28 mouse cellular contexts compared by ENCODE assay signal in the genomic region with DNA sequence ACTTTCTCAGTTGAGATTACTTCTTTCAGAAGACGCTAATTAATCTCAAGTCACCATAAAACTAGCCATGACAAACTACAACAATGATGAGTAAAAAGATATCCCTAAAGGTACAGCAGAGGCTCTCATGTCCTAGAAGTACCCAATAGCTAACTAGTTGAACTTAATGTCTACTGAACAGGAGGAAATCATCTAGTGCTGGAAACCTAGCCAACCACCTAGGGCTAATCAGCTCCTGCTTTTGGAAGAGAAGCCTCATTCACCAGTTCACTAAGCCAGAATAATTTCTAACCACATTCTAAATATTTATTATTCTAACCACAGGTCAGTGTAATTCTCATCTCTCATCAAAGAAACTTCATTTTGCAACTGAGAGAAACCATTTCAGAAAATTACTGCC.
"Had no signal": no experiment of that assay in that cellular context is flagged by ENCODE, and none has a peak within 500 bp of the region (broad histone marks: within the 10 kb centered on the region; RNA-seq: fewer than 3 reads in every experiment).

No protein-coding gene starts in this region.

- H3K27me3 ChIP-seq: embryonic facial prominence, embryonic 12.5 days; embryonic facial prominence, embryonic 13.5 days; embryonic facial prominence, embryonic 15.5 days; forebrain, embryonic 12.5 days; forebrain, embryonic 13.5 days; forebrain, embryonic 15.5 days had no signal

- H3K27ac ChIP-seq: embryonic facial prominence, embryonic 10.5 days; embryonic facial prominence, embryonic 12.5 days; embryonic facial prominence, embryonic 13.5 days; embryonic facial prominence, embryonic 15.5 days; forebrain, embryonic 10.5 days; forebrain, embryonic 12.5 days; forebrain, embryonic 13.5 days; forebrain, embryonic 15.5 days; gastrocnemius, adult 2 months had no signal

- H3K36me3 ChIP-seq: embryonic facial prominence, embryonic 10.5 days; embryonic facial prominence, embryonic 12.5 days; embryonic facial prominence, embryonic 13.5 days; embryonic facial prominence, embryonic 15.5 days; forebrain, embryonic 10.5 days; forebrain, embryonic 12.5 days; forebrain, embryonic 15.5 days had no signal

- H3K4me3 ChIP-seq: embryonic facial prominence, embryonic 10.5 days; embryonic facial prominence, embryonic 12.5 days; embryonic facial prominence, embryonic 13.5 days; embryonic facial prominence, embryonic 15.5 days; erythroblast, embryonic 14.5 days; forebrain, embryonic 10.5 days; forebrain, embryonic 12.5 days; forebrain, embryonic 13.5 days; forebrain, embryonic 15.5 days; gastrocnemius, adult 2 months had no signal

- ATAC-seq: forebrain, embryonic 13.5 days; forebrain, embryonic 14.5 days; forebrain, embryonic 15.5 days; forebrain, embryonic 16.5 days; forebrain, postnatal 0 days had no signal

- DNase-seq: cerebellum, adult 2 months; cerebellum, adult 8-10 months; cerebellum, adult 9-10 months; cerebellum, adult 9-11 months; cerebellum, postnatal 10 days; cerebellum, postnatal 14 days; cerebellum, postnatal 25 days; cerebellum, postnatal 36 days; embryo, embryonic 11 days; forebrain, postnatal 0 days; gastrocnemius, adult 2 months; gastrocnemius, postnatal 10 days; gastrocnemius, postnatal 14 days; gastrocnemius, postnatal 25 days; gastrocnemius, postnatal 36 days; heart, adult 11 months; heart, adult 18-20 months had no signal

- H3K4me1 ChIP-seq: embryonic facial prominence, embryonic 10.5 days; embryonic facial prominence, embryonic 12.5 days; embryonic facial prominence, embryonic 13.5 days; embryonic facial prominence, embryonic 15.5 days; forebrain, embryonic 10.5 days; forebrain, embryonic 12.5 days; forebrain, embryonic 13.5 days; forebrain, embryonic 15.5 days had no signal

- H3K9me3 ChIP-seq: embryonic facial prominence, embryonic 10.5 days; embryonic facial prominence, embryonic 12.5 days; embryonic facial prominence, embryonic 13.5 days; embryonic facial prominence, embryonic 15.5 days; forebrain, embryonic 10.5 days; forebrain, embryonic 12.5 days; forebrain, embryonic 13.5 days; forebrain, embryonic 15.5 days had no signal

- H3K4me2 ChIP-seq: embryonic facial prominence, embryonic 12.5 days; embryonic facial prominence, embryonic 13.5 days; embryonic facial prominence, embryonic 15.5 days; forebrain, embryonic 12.5 days; forebrain, embryonic 13.5 days; forebrain, embryonic 15.5 days had no signal

- H3K9ac ChIP-seq: embryonic facial prominence, embryonic 12.5 days; embryonic facial prominence, embryonic 13.5 days; embryonic facial prominence, embryonic 15.5 days; forebrain, embryonic 12.5 days; forebrain, embryonic 13.5 days; forebrain, embryonic 15.5 days; forebrain, postnatal 0 days had no signal
